In the genomic region with DNA sequence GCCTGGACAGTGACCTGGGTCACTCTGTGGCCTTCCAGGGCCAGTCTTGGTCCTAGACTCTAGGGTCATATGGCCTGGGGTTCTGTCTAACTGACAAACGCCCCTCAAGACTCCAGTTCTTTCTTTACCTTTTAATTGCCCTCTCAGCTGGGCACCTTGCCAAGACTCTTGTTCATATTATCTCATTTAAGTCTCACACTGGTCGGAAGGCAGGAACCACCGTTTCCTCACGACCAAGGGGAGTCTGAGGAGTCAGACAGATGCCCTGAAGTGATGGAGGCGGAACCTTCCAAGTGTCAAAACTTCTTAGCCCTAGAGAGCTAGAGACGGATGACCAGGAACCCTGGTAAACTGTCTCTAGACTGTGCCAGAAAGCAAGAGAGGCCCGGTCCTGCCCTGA, we compare ENCODE assay signal across 15 mouse cellular contexts.
DNase-seq lines count a peak whose midpoint lies in the region; ATAC-seq lines count a peak whose summit lies in the region.
"Had no signal": no experiment of that assay in that cellular context is flagged by ENCODE, and none has a peak within 500 bp of the region (broad histone marks: within the 10 kb centered on the region; RNA-seq: fewer than 3 reads in every experiment).

No protein-coding gene starts in this region.

- no peak for DNase-seq in heart, adult 11 months
- DNase-seq in 3T3-L1 (ENCODE audit: low read depth, low spot score): peak; percentile 53
- DNase-seq in MN1 (ENCODE audit: low spot score): peak; percentile 78
- DNase-seq in intestine, embryonic 14.5 days (ENCODE audit: low spot score): no peak
- DNase-seq in kidney, postnatal 14 days: no peak
- DNase-seq in thymus, adult 18-20 months: no peak
- DNase-seq in testis, postnatal 14 days (ENCODE audit: low spot score): no peak
- DNase-seq: right cerebral cortex, postnatal 25 days; thymus, adult 2 months had no signal

- peaks cover 53% of the 10 kb centered on the region for H3K27me3 ChIP-seq in heart, embryonic 12.5 days (replicated peaks)
- H3K27me3 ChIP-seq in intestine, embryonic 14.5 days (replicated peaks; ENCODE audit: control insufficient read depth, insufficient read depth, low read length): no peaks in the 10 kb centered on the region
- H3K27me3 ChIP-seq: embryonic facial prominence, embryonic 15.5 days; forebrain, embryonic 15.5 days had no signal

- H3K4me2 ChIP-seq in heart, embryonic 12.5 days: no peak overlapping the region
- H3K4me2 ChIP-seq in intestine, embryonic 14.5 days (ENCODE audit: low read length): no peak overlapping the region
- H3K4me2 ChIP-seq: embryonic facial prominence, embryonic 15.5 days; forebrain, embryonic 15.5 days; limb, embryonic 12.5 days; liver, embryonic 15.5 days had no signal

- peaks cover 35% of the 10 kb centered on the region for H3K4me1 ChIP-seq in heart, embryonic 12.5 days (replicated peaks)
- H3K4me1 ChIP-seq in intestine, embryonic 14.5 days (replicated peaks; ENCODE audit: control insufficient read depth, insufficient read depth, low read length): peaks cover 15% of the 10 kb centered on the region
- H3K4me1 ChIP-seq: forebrain, embryonic 15.5 days; liver, embryonic 15.5 days had no signal

- H3K9ac ChIP-seq in heart, embryonic 12.5 days: no peak overlapping the region
- no peak overlapping the region for H3K9ac ChIP-seq in intestine, embryonic 14.5 days (ENCODE audit: low read length)
- H3K9ac ChIP-seq: embryonic facial prominence, embryonic 15.5 days; forebrain, embryonic 15.5 days; limb, embryonic 12.5 days; liver, embryonic 15.5 days had no signal

- no peak; the same call in 1 of the 2 replicates for ATAC-seq in heart, embryonic 12.5 days (ENCODE audit: insufficient number of reproducible peaks, low FRiP score)
- ATAC-seq in intestine, embryonic 14.5 days (replicated peaks; ENCODE audit: low FRiP score, low TSS enrichment, low read depth): no peak
- ATAC-seq: CD4-positive, CD25-positive, alpha-beta regulatory T cell, adult 4 months; forebrain, embryonic 15.5 days had no signal

- no peaks in the 10 kb centered on the region for H3K36me3 ChIP-seq in heart, embryonic 12.5 days
- no peaks in the 10 kb centered on the region for H3K36me3 ChIP-seq in intestine, embryonic 14.5 days (ENCODE audit: control insufficient read depth, insufficient read depth, low read length)
- H3K36me3 ChIP-seq: embryonic facial prominence, embryonic 15.5 days; forebrain, embryonic 15.5 days; limb, embryonic 12.5 days; liver, embryonic 15.5 days had no signal

- H3K27ac ChIP-seq in heart, embryonic 12.5 days (ENCODE audit: poor library complexity, severe bottlenecking): peak overlapping the region; percentile 44; the same call in 1 of the 2 replicates
- H3K27ac ChIP-seq in intestine, embryonic 14.5 days (ENCODE audit: low read depth): peak overlapping the region; percentile 59; the same call in 1 of the 2 replicates
- H3K27ac ChIP-seq: embryonic facial prominence, embryonic 15.5 days; forebrain, embryonic 15.5 days; limb, embryonic 12.5 days; liver, embryonic 15.5 days had no signal

- H3K4me3 ChIP-seq in heart, embryonic 12.5 days: no peak overlapping the region
- H3K4me3 ChIP-seq in intestine, embryonic 14.5 days (ENCODE audit: low read depth, low read length): no peak overlapping the region
- H3K4me3 ChIP-seq: embryonic facial prominence, embryonic 15.5 days; forebrain, embryonic 15.5 days; limb, embryonic 12.5 days; liver, embryonic 15.5 days had no signal

- H3K9me3 ChIP-seq in heart, embryonic 12.5 days (replicated peaks): no peaks in the 10 kb centered on the region
- H3K9me3 ChIP-seq in intestine, embryonic 14.5 days (ENCODE audit: control insufficient read depth, low read length): no peaks in the 10 kb centered on the region
- H3K9me3 ChIP-seq: embryonic facial prominence, embryonic 15.5 days; forebrain, embryonic 15.5 days; limb, embryonic 12.5 days; liver, embryonic 15.5 days had no signal

- WGBS in heart, embryonic 12.5 days: 34% methylated on average over 7 of the region's 7 CpGs
- 36% methylated on average over 7 of the region's 7 CpGs for WGBS in intestine, embryonic 14.5 days

Comparison
In these comparisons a context has a peak if more than half of its experiments do, and no peak if none do; other contexts are left out.
1. DNase-seq: peak in 3T3-L1 (single experiment) and MN1 (single experiment); none in heart, adult 11 months (single experiment), intestine, embryonic 14.5 days (single experiment), kidney, postnatal 14 days (single experiment), thymus, adult 18-20 months (0 of 2) and testis, postnatal 14 days (single experiment).